Mouse (Mus musculus) midbrain, embryonic 12.5 days (tissue): ENCODE measurements around the gene Smbd1. TPM values are rescaled to one million over a fixed set of nuclear protein-coding genes. Genes with fewer than 3 reads are reported as not detected.

Experiments
- ATAC-seq: fragments of 200-750 bp; cut with Nextera tagmentation; 2 replicates; pipeline ENCODE4 v1.8.0; 2017; ENCODE audit warnings: low read depth, moderate TSS enrichment, moderate library complexity; ENCODE audit not compliant: low FRiP score
- H3K27ac ChIP-seq: fragments of 300-500 bp; sonication (generic); replicated peaks from 2 replicates; pipeline ENCODE4 v1.5.1; 2016; ENCODE audit warnings: mild to moderate bottlenecking
- H3K27me3 ChIP-seq: fragments of 300-500 bp; sonication (generic); 2 replicates; pipeline ENCODE4 v1.6.1; 2016; ENCODE audit warnings: mild to moderate bottlenecking
- H3K36me3 ChIP-seq: fragments of 300-500 bp; sonication (generic); 2 replicates; pipeline ENCODE4 v1.6.1; 2016
- H3K4me1 ChIP-seq: fragments of 300-500 bp; sonication (generic); 2 replicates; pipeline ENCODE4 v1.6.1; 2016
- H3K4me2 ChIP-seq: fragments of 300-500 bp; sonication (generic); replicated peaks from 2 replicates; pipeline ENCODE4 v1.6.1; 2016; ENCODE audit warnings: mild to moderate bottlenecking, moderate library complexity
- H3K4me3 ChIP-seq: fragments of 300-500 bp; sonication (generic); 2 replicates; pipeline ENCODE4 v1.5.1; 2016; ENCODE audit warnings: mild to moderate bottlenecking
- H3K9ac ChIP-seq: fragments of 300-500 bp; sonication (generic); replicated peaks from 2 replicates; pipeline ENCODE4 v1.6.1; 2016; ENCODE audit warnings: mild to moderate bottlenecking, moderate library complexity
- H3K9me3 ChIP-seq: fragments of 300-500 bp; sonication (generic); 2 replicates; pipeline ENCODE4 v1.6.1; 2016; ENCODE audit warnings: mild to moderate bottlenecking
- WGBS: fragments of 180-500 bp; shearing (Covaris S2); methylation state at CpG from one replicate; pipeline ENCODE4 v1.1.7; 2016; 5-methylcytosine and 5-hydroxymethylcytosine counted together
- polyA plus RNA-seq: library from polyadenylated mRNA; unstranded; fragments of >200 nt; fragmentation: Nextera tagmentation; extraction: Ambion mirVana; gene quantifications from 2 replicates; pipeline ENCODE4 v1.2.1, GENCODE M21; 2016

The Smbd1 gene
- not detected in 2 replicates for polyA plus RNA-seq

- 90% methylated on average over 4 of the region's 4 CpGs for WGBS
- Histone ChIP-seq H3K27ac (no peak within 1 kb of the TSS), H3K4me3 (no peak within 1 kb of the TSS), H3K9me3 (no peaks in the 10 kb centered on the region), H3K27me3 (peaks cover 7% of the 10 kb centered on the region; the same call in 1 of the 2 replicates), H3K9ac (no peak within 1 kb of the TSS), H3K4me2 (no peak within 1 kb of the TSS), H3K4me1 (peaks cover 24% of the 10 kb centered on the region), H3K36me3 (no peaks in the 10 kb centered on the region)
- no peak for ATAC-seq
Measured at GRCm38 (mm10) chr16:32810321-32810720, at the start of gene Smbd1. Gene Smbd1 (minus strand): TSS chr16:32810477.

GRCm38 (mm10) chr16:32858771-32859636 is 48.7 kb upstream of the Smbd1 start:
- H3K27ac ChIP-seq: no peak overlapping the region
- no peaks in the 10 kb centered on the region for H3K27me3 ChIP-seq
- WGBS: 76% methylated on average over 12 of the region's 12 CpGs
- peaks cover 12% of the 10 kb centered on the region; the same call in 1 of the 2 replicates for H3K36me3 ChIP-seq
- ATAC-seq: no peak
- H3K9me3 ChIP-seq: no peaks in the 10 kb centered on the region
- H3K4me2 ChIP-seq: no peak overlapping the region
- no peak overlapping the region for H3K4me3 ChIP-seq
- H3K9ac ChIP-seq: no peak overlapping the region
- no peaks in the 10 kb centered on the region for H3K4me1 ChIP-seq

- ATAC-seq: no peak
- Histone ChIP-seq H3K27ac (no peak overlapping the region), H3K9me3 (no peaks in the 10 kb centered on the region), H3K4me2 (no peak overlapping the region), H3K9ac (no peak overlapping the region), H3K4me1 (no peaks in the 10 kb centered on the region), H3K4me3 (no peak overlapping the region), H3K36me3 (peaks cover 12% of the 10 kb centered on the region; the same call in 1 of the 2 replicates), H3K27me3 (no peaks in the 10 kb centered on the region)
- 77% methylated on average over 4 of the region's 4 CpGs for WGBS
Measured at GRCm38 (mm10) chr16:32858356-32858755, 48.1 kb upstream of the Smbd1 start.

GRCm38 (mm10) chr16:32856751-32857150 is 46.5 kb upstream of the Smbd1 start:
- Histone ChIP-seq H3K27me3 (no peaks in the 10 kb centered on the region), H3K9me3 (no peaks in the 10 kb centered on the region), H3K9ac (no peak overlapping the region), H3K27ac (no peak overlapping the region), H3K4me3 (no peak overlapping the region), H3K36me3 (peaks cover 12% of the 10 kb centered on the region), H3K4me2 (no peak overlapping the region), H3K4me1 (no peaks in the 10 kb centered on the region)
- WGBS: 93% methylated on average over 3 of the region's 3 CpGs
- no peak for ATAC-seq

- no peak for ATAC-seq
- Histone ChIP-seq H3K27ac (no peak overlapping the region), H3K9me3 (no peaks in the 10 kb centered on the region), H3K27me3 (no peaks in the 10 kb centered on the region), H3K4me2 (no peak overlapping the region), H3K4me3 (no peak overlapping the region), H3K4me1 (no peaks in the 10 kb centered on the region), H3K9ac (no peak overlapping the region), H3K36me3 (peaks cover 19% of the 10 kb centered on the region)
- 92% methylated on average over 2 of the region's 2 CpGs for WGBS
Measured at GRCm38 (mm10) chr16:32854050-32854571, 43.8 kb upstream of the Smbd1 start.

GRCm38 (mm10) chr16:32853492-32854049 is 43.3 kb upstream of the Smbd1 start:
- Histone ChIP-seq H3K4me1 (no peaks in the 10 kb centered on the region), H3K9me3 (no peaks in the 10 kb centered on the region), H3K4me2 (no peak overlapping the region), H3K9ac (no peak overlapping the region), H3K4me3 (no peak overlapping the region), H3K36me3 (peaks cover 21% of the 10 kb centered on the region), H3K27ac (no peak overlapping the region), H3K27me3 (no peaks in the 10 kb centered on the region)
- ATAC-seq: no peak
- WGBS: 88% methylated on average over 13 of the region's 13 CpGs

- H3K27me3 ChIP-seq: no peaks in the 10 kb centered on the region
- H3K4me1 ChIP-seq: no peaks in the 10 kb centered on the region
- no peak overlapping the region for H3K9ac ChIP-seq
- H3K27ac ChIP-seq: no peak overlapping the region
- 94% methylated on average over 11 of the region's 11 CpGs for WGBS
- H3K4me3 ChIP-seq: no peak overlapping the region
- H3K9me3 ChIP-seq: no peaks in the 10 kb centered on the region
- H3K36me3 ChIP-seq: peaks cover 49% of the 10 kb centered on the region
- H3K4me2 ChIP-seq: no peak overlapping the region
- ATAC-seq: no peak
Measured at GRCm38 (mm10) chr16:32849042-32849830, 39.0 kb upstream of the Smbd1 start.

- Histone ChIP-seq H3K9ac (no peak overlapping the region), H3K4me3 (no peak overlapping the region), H3K36me3 (peaks cover 62% of the 10 kb centered on the region), H3K27me3 (no peaks in the 10 kb centered on the region), H3K9me3 (no peaks in the 10 kb centered on the region), H3K4me2 (no peak overlapping the region), H3K4me1 (no peaks in the 10 kb centered on the region), H3K27ac (no peak overlapping the region)
- ATAC-seq: no peak
- WGBS: 89% methylated on average over 11 of the region's 11 CpGs
Measured at GRCm38 (mm10) chr16:32847103-32847502, 36.8 kb upstream of the Smbd1 start.

GRCm38 (mm10) chr16:32831501-32831900 is 21.2 kb upstream of the Smbd1 start:
- H3K9me3 ChIP-seq: no peaks in the 10 kb centered on the region
- no peak overlapping the region for H3K4me3 ChIP-seq
- ATAC-seq: no peak
- no peaks in the 10 kb centered on the region for H3K4me1 ChIP-seq
- H3K4me2 ChIP-seq: no peak overlapping the region
- H3K9ac ChIP-seq: no peak overlapping the region
- no peak overlapping the region for H3K27ac ChIP-seq
- H3K36me3 ChIP-seq: peaks cover 52% of the 10 kb centered on the region
- WGBS: 94% methylated on average over 4 of the region's 4 CpGs
- no peaks in the 10 kb centered on the region for H3K27me3 ChIP-seq

GRCm38 (mm10) chr16:32829104-32829503 is 18.8 kb upstream of the Smbd1 start:
- 92% methylated on average over 11 of the region's 11 CpGs for WGBS

GRCm38 (mm10) chr16:32826521-32826920 is 16.2 kb upstream of the Smbd1 start:
- H3K4me1 ChIP-seq: no peaks in the 10 kb centered on the region
- H3K27me3 ChIP-seq: no peaks in the 10 kb centered on the region
- H3K9ac ChIP-seq: no peak overlapping the region
- 93% methylated on average over 11 of the region's 11 CpGs for WGBS
- H3K9me3 ChIP-seq: no peaks in the 10 kb centered on the region
- no peak overlapping the region for H3K4me2 ChIP-seq
- ATAC-seq: no peak
- H3K36me3 ChIP-seq: peaks cover 70% of the 10 kb centered on the region
- H3K4me3 ChIP-seq: no peak overlapping the region
- no peak overlapping the region for H3K27ac ChIP-seq

More at GRCm38 (mm10) chr16:32829104-32829503, 18.8 kb upstream of the Smbd1 start:
- Histone ChIP-seq H3K9ac (no peak overlapping the region), H3K4me1 (no peaks in the 10 kb centered on the region), H3K4me2 (no peak overlapping the region), H3K27ac (no peak overlapping the region), H3K27me3 (no peaks in the 10 kb centered on the region), H3K9me3 (no peaks in the 10 kb centered on the region), H3K4me3 (no peak overlapping the region), H3K36me3 (peaks cover 63% of the 10 kb centered on the region)
- no peak for ATAC-seq
